Mouse (Mus musculus): Measurements from ENCODE around the gene Bcl7a.

Bcl7a gene

DNA sequence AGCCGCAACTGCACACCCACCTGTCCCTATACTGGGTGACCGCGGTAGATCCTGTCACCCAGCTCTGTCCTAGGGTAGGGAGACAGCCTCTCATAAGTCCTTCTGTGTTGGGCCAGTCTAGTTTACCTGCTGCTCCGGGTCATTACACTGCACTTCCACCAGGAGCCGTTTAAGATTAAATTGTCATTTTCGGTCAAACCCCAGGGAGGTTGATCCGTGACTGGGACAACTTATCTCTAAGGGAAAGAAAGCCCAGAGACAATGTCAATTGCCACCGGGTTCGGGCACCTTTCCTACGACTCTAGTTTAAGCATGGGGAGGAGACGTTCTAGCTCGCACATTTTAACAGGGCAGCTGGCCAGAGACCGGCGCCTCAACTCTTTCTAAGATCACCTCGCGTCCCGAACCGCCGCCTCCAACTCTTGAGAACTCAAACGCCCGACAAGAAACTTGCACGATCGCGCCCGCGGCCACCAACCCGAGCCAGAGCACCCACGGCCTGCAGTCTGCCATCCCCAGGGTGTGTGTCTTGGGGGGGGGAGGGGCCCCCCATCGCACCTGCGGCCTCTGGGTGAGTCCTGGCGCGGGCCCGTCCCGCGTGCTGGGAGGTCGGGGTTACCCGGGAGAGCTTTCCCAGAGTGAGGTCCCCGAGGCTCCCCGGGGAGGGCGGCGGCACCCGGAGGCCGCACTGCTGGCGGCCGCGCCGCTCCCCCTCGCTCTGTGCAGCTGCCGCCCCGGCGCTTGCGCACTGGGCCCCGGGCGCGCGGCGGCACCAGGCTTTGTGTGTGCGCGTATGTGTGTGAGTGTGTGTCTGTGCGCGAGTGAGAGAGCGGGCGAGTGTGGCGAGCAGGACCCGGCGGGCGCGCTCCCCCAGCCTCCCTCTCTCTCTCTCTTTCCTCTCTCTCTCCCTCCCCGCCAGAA lies at the start of gene Bcl7a:
Gene Bcl7a (plus strand): TSS at position 128 of the 921 bp plus-strand sequence.
- peaks cover 10% of the 10 kb centered on the region for H3K27me3 ChIP-seq (ENCODE audit: insufficient read depth, low read length)
- H3K4me3 ChIP-seq (replicated peaks; ENCODE audit: low read length), result peak within 1 kb of the TSS; percentile 90
- peaks cover 44% of the 10 kb centered on the region for H3K4me1 ChIP-seq (replicated peaks; ENCODE audit: low read depth, low read length)
- no peaks in the 10 kb centered on the region; the same call in 1 of the 2 replicates for H3K36me3 ChIP-seq (ENCODE audit: insufficient read depth, low read length)
- TF ChIP-seq NANOG (IDR thresholded peaks at IDR 0.05; ENCODE audit: borderline replicate concordance, low read length) (no peak), CTCF (conservative IDR thresholded peaks at IDR 0.05; ENCODE audit: low read length) (peak; percentile 49)
- H3K9me3 ChIP-seq (ENCODE audit: low read length), result no peaks in the 10 kb centered on the region

DNA sequence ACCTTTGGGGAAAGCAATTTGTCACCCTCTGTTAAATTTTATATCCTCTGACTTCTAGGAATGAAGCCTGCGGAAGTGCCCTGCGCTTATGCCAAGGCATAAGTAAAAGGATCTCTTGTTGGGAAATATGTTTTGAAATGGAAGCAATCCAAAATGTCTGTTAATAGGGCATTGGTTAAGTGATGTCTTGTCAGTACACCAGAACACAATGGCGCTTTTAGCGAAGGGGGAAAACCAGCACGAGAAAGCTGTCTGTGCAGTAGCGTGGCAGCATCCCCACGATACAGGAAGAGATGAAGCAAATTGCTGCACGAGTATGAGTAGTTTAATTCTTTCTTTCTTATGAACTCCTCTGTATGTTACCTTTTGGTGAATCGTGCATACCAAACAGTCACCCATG lies 49.0 kb upstream of the Bcl7a start:
- Histone ChIP-seq H3K27me3 (ENCODE audit: insufficient read depth, low read length) (peaks cover 50% of the 10 kb centered on the region), H3K4me3 (replicated peaks; ENCODE audit: low read length) (no peak overlapping the region), H3K4me1 (replicated peaks; ENCODE audit: low read depth, low read length) (peaks cover 31% of the 10 kb centered on the region), H3K36me3 (ENCODE audit: insufficient read depth, low read length) (no peaks in the 10 kb centered on the region), H3K9me3 (ENCODE audit: low read length) (no peaks in the 10 kb centered on the region)
- TF ChIP-seq NANOG (IDR thresholded peaks at IDR 0.05; ENCODE audit: borderline replicate concordance, low read length) (no peak), CTCF (conservative IDR thresholded peaks at IDR 0.05; ENCODE audit: low read length) (no peak), POU5F1 (IDR thresholded peaks at IDR 0.05; ENCODE audit: borderline replicate concordance, low read length) (no peak)

GRCm38 (mm10) chr5:123296224-123296806 lies 47.3 kb upstream of the Bcl7a start:
- TF ChIP-seq NANOG (IDR thresholded peaks at IDR 0.05; ENCODE audit: borderline replicate concordance, low read length) (no peak), CTCF (conservative IDR thresholded peaks at IDR 0.05; ENCODE audit: low read length) (peak; percentile 64)
- H3K4me1 ChIP-seq (replicated peaks; ENCODE audit: low read depth, low read length), result peaks cover 25% of the 10 kb centered on the region
- no peaks in the 10 kb centered on the region for H3K36me3 ChIP-seq (ENCODE audit: insufficient read depth, low read length)
- peaks cover 41% of the 10 kb centered on the region for H3K27me3 ChIP-seq (ENCODE audit: insufficient read depth, low read length)
- no peak overlapping the region for H3K4me3 ChIP-seq (replicated peaks; ENCODE audit: low read length)
- H3K9me3 ChIP-seq (ENCODE audit: low read length), result no peaks in the 10 kb centered on the region

DNA sequence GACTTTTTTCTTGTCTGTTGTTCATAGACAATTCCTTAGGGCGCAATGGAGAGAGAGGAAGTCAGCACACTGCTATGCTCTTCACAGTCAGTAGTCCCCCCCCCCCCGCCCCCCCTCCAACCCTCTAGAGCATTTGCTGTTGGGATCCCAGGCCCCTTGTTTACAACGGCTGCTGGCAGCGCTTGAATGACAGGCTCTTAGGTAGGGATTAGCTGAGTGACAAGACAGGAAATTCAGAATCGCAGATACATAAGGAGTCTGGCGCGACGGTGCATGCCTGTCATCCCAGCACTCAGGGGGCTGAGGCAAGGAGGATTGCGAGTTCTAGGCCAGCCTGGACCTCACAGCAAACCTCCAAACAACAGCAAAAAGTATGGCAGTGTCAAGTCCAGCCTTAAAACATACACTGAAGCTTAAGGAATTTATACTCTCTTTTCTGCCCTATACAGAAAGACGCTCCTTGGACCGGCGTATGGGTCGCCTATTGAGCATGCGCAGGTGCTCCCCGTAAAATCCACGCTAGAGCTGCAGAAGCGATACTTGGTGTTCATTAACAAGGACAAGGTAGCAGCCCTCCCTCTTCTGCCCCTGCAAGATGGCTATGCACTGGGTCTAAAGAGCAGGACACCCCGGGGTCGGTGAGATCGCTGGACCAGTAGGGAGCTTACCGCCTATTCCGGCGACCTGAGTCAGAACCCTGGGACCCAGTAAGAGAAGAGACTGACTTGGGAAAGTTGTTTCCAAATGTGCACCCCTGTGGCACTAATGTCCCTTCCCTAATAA lies 46.5 kb upstream of the Bcl7a start:
- no peak for TF ChIP-seq POU5F1 (IDR thresholded peaks at IDR 0.05; ENCODE audit: borderline replicate concordance, low read length)
- TF ChIP-seq CTCF (conservative IDR thresholded peaks at IDR 0.05; ENCODE audit: low read length), result no peak
- no peak for TF ChIP-seq NANOG (IDR thresholded peaks at IDR 0.05; ENCODE audit: borderline replicate concordance, low read length)
- Histone ChIP-seq H3K9me3 (ENCODE audit: low read length) (no peaks in the 10 kb centered on the region), H3K4me3 (replicated peaks; ENCODE audit: low read length) (peak overlapping the region; percentile 37; the same call in 1 of the 2 replicates), H3K27me3 (ENCODE audit: insufficient read depth, low read length) (peaks cover 40% of the 10 kb centered on the region), H3K36me3 (ENCODE audit: insufficient read depth, low read length) (no peaks in the 10 kb centered on the region), H3K4me1 (replicated peaks; ENCODE audit: low read depth, low read length) (peaks cover 34% of the 10 kb centered on the region)

- Histone ChIP-seq H3K4me3 (replicated peaks; ENCODE audit: low read length) (no peak overlapping the region), H3K36me3 (ENCODE audit: insufficient read depth, low read length) (no peaks in the 10 kb centered on the region), H3K4me1 (replicated peaks; ENCODE audit: low read depth, low read length) (peaks cover 40% of the 10 kb centered on the region), H3K9me3 (ENCODE audit: low read length) (no peaks in the 10 kb centered on the region), H3K27me3 (ENCODE audit: insufficient read depth, low read length) (peaks cover 39% of the 10 kb centered on the region)
- TF ChIP-seq POU5F1 (IDR thresholded peaks at IDR 0.05; ENCODE audit: borderline replicate concordance, low read length), result no peak
- no peak for TF ChIP-seq CTCF (conservative IDR thresholded peaks at IDR 0.05; ENCODE audit: low read length)
- TF ChIP-seq NANOG (IDR thresholded peaks at IDR 0.05; ENCODE audit: borderline replicate concordance, low read length), result no peak
Measured at GRCm38 (mm10) chr5:123297830-123298229, 45.8 kb upstream of the Bcl7a start.

- H3K36me3 ChIP-seq (ENCODE audit: insufficient read depth, low read length), result no peaks in the 10 kb centered on the region
- peaks cover 36% of the 10 kb centered on the region for H3K27me3 ChIP-seq (ENCODE audit: insufficient read depth, low read length)
- TF ChIP-seq CTCF (conservative IDR thresholded peaks at IDR 0.05; ENCODE audit: low read length) (peak; percentile 61), NANOG (IDR thresholded peaks at IDR 0.05; ENCODE audit: borderline replicate concordance, low read length) (no peak), POU5F1 (IDR thresholded peaks at IDR 0.05; ENCODE audit: borderline replicate concordance, low read length) (peak; percentile 83; the same call in 1 of the 2 replicates)
- H3K9me3 ChIP-seq (ENCODE audit: low read length), result no peaks in the 10 kb centered on the region
- no peak overlapping the region for H3K4me3 ChIP-seq (replicated peaks; ENCODE audit: low read length)
- peaks cover 44% of the 10 kb centered on the region for H3K4me1 ChIP-seq (replicated peaks; ENCODE audit: low read depth, low read length)
Measured at GRCm38 (mm10) chr5:123298526-123298925, 45.1 kb upstream of the Bcl7a start.

GRCm38 (mm10) chr5:123300496-123301034 lies 43.1 kb upstream of the Bcl7a start:
- Histone ChIP-seq H3K36me3 (ENCODE audit: insufficient read depth, low read length) (no peaks in the 10 kb centered on the region), H3K4me1 (replicated peaks; ENCODE audit: low read depth, low read length) (peaks cover 44% of the 10 kb centered on the region), H3K4me3 (replicated peaks; ENCODE audit: low read length) (no peak overlapping the region), H3K27me3 (ENCODE audit: insufficient read depth, low read length) (peaks cover 27% of the 10 kb centered on the region), H3K9me3 (ENCODE audit: low read length) (no peaks in the 10 kb centered on the region)
- no peak for TF ChIP-seq CTCF (conservative IDR thresholded peaks at IDR 0.05; ENCODE audit: low read length)

All from E14TG2a.4 (cell line).